Mouse (Mus musculus): ENCODE data around the gene Rora. TPM values are rescaled to one million over a fixed set of nuclear protein-coding genes. Genes with fewer than 3 reads are reported as not detected.

Rora gene
- polyA plus RNA-seq, 1 experiment from 2014 or later: 6.1 TPM

DNA sequence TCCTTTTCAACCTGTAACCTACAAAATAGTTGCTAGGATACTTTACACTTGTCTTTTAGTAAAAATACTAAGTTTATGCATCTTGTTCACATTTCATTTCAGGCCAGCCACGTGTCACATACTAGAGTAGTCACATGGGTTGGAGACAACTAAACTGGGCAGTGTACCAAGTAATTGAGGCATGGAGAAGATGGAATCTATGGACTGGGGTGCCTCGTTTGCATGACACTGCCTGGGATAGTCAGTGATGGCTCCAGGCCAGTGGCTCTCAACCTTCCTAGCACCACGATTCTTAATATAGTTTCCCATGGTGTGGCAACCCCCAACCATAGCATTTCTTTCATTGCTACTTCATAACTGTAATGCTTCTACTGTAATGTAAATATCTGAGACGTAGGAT is 198.6 kb downstream of the Rora start:
- H3K4me1 ChIP-seq: peaks cover 4% of the 10 kb centered on the region
- no peak for ATAC-seq (ENCODE audit: extremely low read depth, insufficient number of reproducible peaks, low FRiP score, low TSS enrichment)

DNA sequence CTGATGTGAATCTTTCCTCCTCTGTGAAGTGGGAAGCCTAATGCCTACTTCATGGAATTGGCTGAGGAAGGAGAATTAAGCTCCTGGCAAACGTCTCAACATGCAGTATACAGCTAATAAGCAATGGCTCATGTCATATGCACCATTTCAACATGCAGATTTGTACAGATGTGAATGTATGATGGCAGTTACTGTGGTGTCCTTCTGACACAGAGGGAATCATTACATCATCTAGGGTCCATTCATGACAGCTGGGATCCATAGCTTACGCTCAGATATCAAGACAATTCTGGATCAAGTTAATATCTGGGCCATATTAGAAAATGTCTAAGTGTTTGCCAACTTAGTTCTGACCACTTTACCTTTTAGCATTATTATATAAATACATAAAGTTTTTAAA is 199.3 kb downstream of the Rora start:
- H3K36me3 ChIP-seq: no peaks in the 10 kb centered on the region
- no peak overlapping the region for H3K4me3 ChIP-seq
- WGBS: 78% methylated on average over 2 of the region's 2 CpGs
- H3K4me1 ChIP-seq: peaks cover 4% of the 10 kb centered on the region
- no peak overlapping the region for H3K4me2 ChIP-seq
- no peaks in the 10 kb centered on the region for H3K27me3 ChIP-seq (replicated peaks)
- ATAC-seq (ENCODE audit: extremely low read depth, insufficient number of reproducible peaks, low FRiP score, low TSS enrichment): no peak
- H3K9me3 ChIP-seq: no peaks in the 10 kb centered on the region
- no peak overlapping the region for H3K27ac ChIP-seq (replicated peaks)
- H3K9ac ChIP-seq: no peak overlapping the region

More for the DNA sequence above, 198.6 kb downstream of the Rora start:
- Histone ChIP-seq H3K27me3 (replicated peaks) (no peaks in the 10 kb centered on the region), H3K27ac (replicated peaks) (no peak overlapping the region), H3K4me3 (no peak overlapping the region), H3K9ac (no peak overlapping the region), H3K9me3 (no peaks in the 10 kb centered on the region), H3K4me2 (no peak overlapping the region), H3K36me3 (no peaks in the 10 kb centered on the region)
- WGBS: 46% methylated on average over 4 of the region's 4 CpGs

DNA sequence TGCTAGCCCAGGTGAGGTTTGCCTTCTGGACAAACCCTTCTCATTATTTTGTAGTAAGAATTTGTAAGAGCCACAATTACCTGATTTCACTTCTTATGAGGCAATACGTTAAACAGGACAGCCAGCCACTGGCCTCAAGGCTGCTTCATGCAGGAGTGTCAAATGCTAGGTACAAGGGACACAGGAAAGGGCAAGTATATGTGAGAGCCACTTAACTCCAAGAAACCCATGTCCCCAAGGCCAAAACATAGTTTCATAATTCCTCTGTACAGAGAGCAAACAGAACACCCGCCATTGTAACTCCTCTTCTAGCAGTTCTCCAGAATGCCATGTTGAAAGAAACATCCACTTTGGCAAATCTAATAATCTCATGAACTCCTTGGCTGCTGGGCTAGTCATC is 205.9 kb downstream of the Rora start:
- ATAC-seq (ENCODE audit: extremely low read depth, insufficient number of reproducible peaks, low FRiP score, low TSS enrichment): no peak
- Histone ChIP-seq H3K36me3 (peaks cover 3% of the 10 kb centered on the region; the same call in 1 of the 2 replicates), H3K4me2 (no peak overlapping the region), H3K4me1 (no peaks in the 10 kb centered on the region), H3K27ac (replicated peaks) (no peak overlapping the region), H3K9me3 (peaks cover 11% of the 10 kb centered on the region), H3K4me3 (no peak overlapping the region), H3K9ac (no peak overlapping the region), H3K27me3 (replicated peaks) (no peaks in the 10 kb centered on the region)
- 74% methylated on average over 2 of the region's 2 CpGs for WGBS

DNA sequence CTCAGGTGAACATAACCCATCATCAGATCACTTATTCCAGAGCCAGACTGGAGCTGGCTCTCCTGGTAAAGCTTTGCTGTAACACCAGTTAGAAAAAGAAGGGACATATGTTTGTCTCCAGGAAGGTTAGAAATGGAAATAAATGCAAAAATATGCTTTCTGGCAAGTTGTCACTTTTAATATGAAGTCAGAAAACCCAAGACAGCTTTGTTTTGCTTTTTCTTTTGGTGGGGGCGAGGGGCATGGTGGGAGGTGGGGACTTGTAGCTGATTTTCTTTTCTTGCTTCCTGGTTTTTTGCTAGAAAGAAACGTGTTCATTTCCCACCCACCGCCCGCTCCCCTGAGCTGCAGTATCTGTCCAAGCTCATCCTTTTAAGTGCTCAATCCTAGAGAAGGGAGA is 212.7 kb downstream of the Rora start:
- H3K9me3 ChIP-seq: peaks cover 11% of the 10 kb centered on the region
- ATAC-seq (ENCODE audit: extremely low read depth, insufficient number of reproducible peaks, low FRiP score, low TSS enrichment): no peak
- WGBS: 63% methylated on average over 4 of the region's 4 CpGs
- no peak overlapping the region for H3K4me3 ChIP-seq
- no peaks in the 10 kb centered on the region for H3K4me1 ChIP-seq
- H3K36me3 ChIP-seq: peaks cover 3% of the 10 kb centered on the region; the same call in 1 of the 2 replicates
- H3K27me3 ChIP-seq (replicated peaks): no peaks in the 10 kb centered on the region
- no peak overlapping the region for H3K4me2 ChIP-seq
- H3K9ac ChIP-seq: no peak overlapping the region
- no peak overlapping the region for H3K27ac ChIP-seq (replicated peaks)

DNA sequence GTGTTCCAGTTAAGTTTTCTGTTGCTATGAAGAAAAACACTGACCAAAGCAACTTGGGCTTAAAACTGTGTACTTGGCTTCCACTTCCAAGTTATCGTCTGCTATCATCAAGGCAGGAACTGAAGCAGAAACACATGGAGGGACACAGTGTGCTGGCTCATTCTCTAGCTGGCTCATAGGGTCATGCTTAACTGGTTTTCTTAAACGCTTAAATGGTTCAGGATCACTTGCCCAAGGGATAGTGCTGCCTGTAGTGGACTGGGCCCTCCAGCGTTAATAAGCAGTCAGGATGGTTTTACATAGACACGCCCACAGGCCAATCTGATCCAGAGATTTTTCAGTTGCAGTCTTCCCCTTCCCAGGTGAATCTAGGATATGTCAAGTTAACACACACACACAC is 220.3 kb downstream of the Rora start:
- Histone ChIP-seq H3K27me3 (replicated peaks) (no peaks in the 10 kb centered on the region), H3K9ac (no peak overlapping the region), H3K4me1 (peaks cover 8% of the 10 kb centered on the region), H3K4me2 (no peak overlapping the region), H3K27ac (replicated peaks) (no peak overlapping the region), H3K4me3 (no peak overlapping the region), H3K36me3 (no peaks in the 10 kb centered on the region), H3K9me3 (no peaks in the 10 kb centered on the region)
- ATAC-seq (ENCODE audit: extremely low read depth, insufficient number of reproducible peaks, low FRiP score, low TSS enrichment): no peak
- WGBS: 84% methylated on average over 4 of the region's 4 CpGs

DNA sequence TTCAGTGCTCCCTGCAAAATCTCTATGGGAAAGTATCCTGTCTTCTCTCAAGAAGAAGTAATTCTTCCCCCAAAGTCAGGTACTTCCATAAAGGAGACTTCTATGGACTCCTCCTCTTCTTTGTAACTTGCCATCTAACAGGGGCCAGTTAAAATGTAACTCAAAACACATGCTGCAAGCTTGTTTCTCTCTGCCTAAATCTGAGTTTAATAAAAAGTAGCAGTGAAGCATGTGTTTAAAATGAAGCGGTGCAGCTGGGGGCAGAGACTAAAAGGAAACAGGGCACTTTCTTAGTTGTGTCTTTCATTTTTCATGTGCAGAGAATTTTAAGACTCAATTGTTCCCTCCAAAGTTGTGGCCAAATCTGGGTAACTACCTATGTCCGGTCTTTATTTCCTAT is 221.0 kb downstream of the Rora start:
- Histone ChIP-seq H3K36me3 (no peaks in the 10 kb centered on the region), H3K4me2 (no peak overlapping the region), H3K27ac (replicated peaks) (no peak overlapping the region), H3K9me3 (no peaks in the 10 kb centered on the region), H3K9ac (no peak overlapping the region), H3K27me3 (replicated peaks) (no peaks in the 10 kb centered on the region), H3K4me1 (peaks cover 8% of the 10 kb centered on the region), H3K4me3 (no peak overlapping the region)
- no peak for ATAC-seq (ENCODE audit: extremely low read depth, insufficient number of reproducible peaks, low FRiP score, low TSS enrichment)
- 85% methylated on average over 2 of the region's 2 CpGs for WGBS

DNA sequence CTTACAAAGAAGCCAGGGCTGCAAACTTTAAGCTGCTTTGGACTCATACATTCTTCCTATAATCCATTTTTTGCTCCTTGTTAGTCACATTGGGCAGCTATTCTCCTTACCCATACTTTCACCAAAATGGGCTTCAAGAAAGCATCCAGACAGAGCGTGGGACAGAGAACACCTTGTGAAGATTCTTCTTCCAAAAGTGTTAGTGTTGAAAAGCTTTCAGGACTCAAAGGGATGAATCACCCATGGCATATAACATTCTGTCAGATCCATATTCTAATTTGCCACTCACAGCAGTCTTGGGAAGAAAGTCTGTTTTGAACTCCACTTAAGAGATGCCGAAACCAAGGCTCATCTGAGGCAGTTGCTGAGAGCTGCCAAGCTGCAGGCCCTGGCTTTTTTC is 222.2 kb downstream of the Rora start:
- 71% methylated on average over 2 of the region's 2 CpGs for WGBS

DNA sequence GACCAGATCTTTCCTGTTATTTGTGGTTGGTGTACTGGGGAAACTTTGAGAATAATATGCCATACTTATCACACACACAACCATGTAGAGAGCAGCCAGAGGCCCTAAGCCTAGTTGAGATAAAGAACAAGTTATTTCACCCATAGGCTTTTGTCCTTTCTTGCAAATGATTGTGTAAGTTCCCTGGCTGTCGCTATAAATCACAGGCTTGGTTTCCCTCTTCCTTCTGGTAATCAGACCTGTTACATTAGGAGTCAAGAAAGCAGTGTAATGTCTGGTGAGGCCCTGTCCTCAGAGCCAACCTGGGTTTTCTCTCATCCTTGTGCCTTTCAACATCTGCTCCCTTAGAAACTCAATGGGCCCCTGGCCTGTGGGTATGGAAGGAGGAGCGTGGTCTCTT is 222.7 kb downstream of the Rora start:
- H3K4me2 ChIP-seq: no peak overlapping the region
- H3K27me3 ChIP-seq (replicated peaks): no peaks in the 10 kb centered on the region
- H3K9ac ChIP-seq: no peak overlapping the region
- no peak overlapping the region for H3K27ac ChIP-seq (replicated peaks)
- H3K4me3 ChIP-seq: no peak overlapping the region
- peaks cover 13% of the 10 kb centered on the region for H3K4me1 ChIP-seq
- no peaks in the 10 kb centered on the region for H3K36me3 ChIP-seq
- ATAC-seq (ENCODE audit: extremely low read depth, insufficient number of reproducible peaks, low FRiP score, low TSS enrichment): no peak
- H3K9me3 ChIP-seq: no peaks in the 10 kb centered on the region
- 68% methylated on average over 2 of the region's 2 CpGs for WGBS

More for the DNA sequence above, 222.2 kb downstream of the Rora start:
- Histone ChIP-seq H3K27ac (replicated peaks) (no peak overlapping the region), H3K4me1 (peaks cover 8% of the 10 kb centered on the region), H3K4me2 (no peak overlapping the region), H3K9ac (no peak overlapping the region), H3K9me3 (no peaks in the 10 kb centered on the region), H3K4me3 (no peak overlapping the region), H3K36me3 (no peaks in the 10 kb centered on the region), H3K27me3 (replicated peaks) (no peaks in the 10 kb centered on the region)
- ATAC-seq (ENCODE audit: extremely low read depth, insufficient number of reproducible peaks, low FRiP score, low TSS enrichment): no peak

DNA sequence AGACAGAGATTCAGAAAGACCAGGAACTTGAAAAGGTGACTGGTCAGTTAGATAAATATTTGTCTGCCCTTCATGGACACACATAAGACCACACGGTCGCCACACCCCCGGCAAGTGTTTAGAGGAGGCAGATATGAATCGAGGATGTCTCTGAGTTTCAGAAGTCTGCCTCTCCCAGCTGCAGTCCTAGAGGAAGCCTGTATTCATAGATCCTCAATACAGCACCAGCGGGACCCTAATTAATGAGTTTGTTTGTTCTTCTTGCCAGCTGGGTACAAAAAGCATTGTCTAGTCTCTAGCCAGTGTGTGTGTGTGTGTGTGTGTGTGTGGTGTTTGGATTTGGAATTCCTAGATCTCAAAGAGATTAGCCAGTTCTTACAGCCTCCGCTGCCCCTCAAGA is 228.3 kb downstream of the Rora start:
- Histone ChIP-seq H3K36me3 (no peaks in the 10 kb centered on the region), H3K4me1 (peaks cover 33% of the 10 kb centered on the region), H3K4me3 (no peak overlapping the region), H3K27ac (replicated peaks) (no peak overlapping the region), H3K9ac (no peak overlapping the region), H3K27me3 (replicated peaks) (no peaks in the 10 kb centered on the region), H3K4me2 (no peak overlapping the region), H3K9me3 (no peaks in the 10 kb centered on the region)
- ATAC-seq (ENCODE audit: extremely low read depth, insufficient number of reproducible peaks, low FRiP score, low TSS enrichment): no peak
- WGBS: 63% methylated on average over 6 of the region's 6 CpGs

DNA sequence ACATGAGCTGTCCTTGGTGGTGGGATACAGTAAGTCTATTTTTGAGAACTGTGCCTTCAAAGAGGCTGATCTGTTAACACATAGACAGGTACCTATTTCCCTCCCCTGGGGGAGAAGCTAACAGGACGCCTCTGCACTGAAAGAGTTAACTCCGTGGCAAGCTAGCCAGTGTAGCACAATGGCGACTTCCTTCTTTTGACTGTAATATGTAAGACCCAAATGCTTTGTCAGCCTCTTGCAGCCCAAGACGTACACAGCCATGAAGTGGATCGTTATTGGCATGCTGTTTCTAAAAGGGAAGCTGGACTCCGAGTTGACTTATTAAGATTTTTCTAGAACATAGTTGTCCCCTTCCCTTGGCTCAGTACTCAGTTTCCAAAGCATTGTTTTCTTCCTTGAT is 229.4 kb downstream of the Rora start:
- ATAC-seq (ENCODE audit: extremely low read depth, insufficient number of reproducible peaks, low FRiP score, low TSS enrichment): no peak
- no peaks in the 10 kb centered on the region for H3K27me3 ChIP-seq (replicated peaks)
- 64% methylated on average over 6 of the region's 6 CpGs for WGBS
- H3K36me3 ChIP-seq: no peaks in the 10 kb centered on the region
- no peak overlapping the region for H3K27ac ChIP-seq (replicated peaks)
- no peak overlapping the region for H3K4me3 ChIP-seq
- no peak overlapping the region for H3K4me2 ChIP-seq
- no peaks in the 10 kb centered on the region for H3K9me3 ChIP-seq
- H3K9ac ChIP-seq: no peak overlapping the region
- H3K4me1 ChIP-seq: peaks cover 33% of the 10 kb centered on the region

DNA sequence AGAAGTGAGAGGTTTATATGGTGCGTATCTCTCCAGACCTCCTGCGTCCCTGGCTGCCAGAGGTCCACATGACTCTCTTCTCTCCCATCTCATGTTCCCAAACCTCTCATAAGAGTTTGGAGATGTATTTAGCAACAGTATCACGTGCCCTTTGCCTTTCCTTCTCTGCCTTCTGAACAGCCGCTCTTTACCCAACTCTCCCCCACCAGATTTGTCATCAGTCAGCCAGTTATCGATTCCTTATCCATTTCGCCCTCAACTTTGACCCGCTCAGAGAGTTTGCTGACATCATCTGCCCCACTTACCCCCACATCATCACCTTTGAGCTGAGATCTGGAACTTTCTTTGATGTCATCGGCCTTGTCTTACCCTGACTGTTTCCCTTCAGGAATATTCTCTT is 230.1 kb downstream of the Rora start:
- Histone ChIP-seq H3K9ac (no peak overlapping the region), H3K27me3 (replicated peaks) (no peaks in the 10 kb centered on the region), H3K9me3 (no peaks in the 10 kb centered on the region), H3K4me3 (no peak overlapping the region), H3K36me3 (no peaks in the 10 kb centered on the region), H3K4me1 (peaks cover 36% of the 10 kb centered on the region), H3K4me2 (no peak overlapping the region), H3K27ac (replicated peaks) (no peak overlapping the region)
- WGBS: 39% methylated on average over 8 of the region's 8 CpGs
- ATAC-seq (ENCODE audit: extremely low read depth, insufficient number of reproducible peaks, low FRiP score, low TSS enrichment): no peak

DNA sequence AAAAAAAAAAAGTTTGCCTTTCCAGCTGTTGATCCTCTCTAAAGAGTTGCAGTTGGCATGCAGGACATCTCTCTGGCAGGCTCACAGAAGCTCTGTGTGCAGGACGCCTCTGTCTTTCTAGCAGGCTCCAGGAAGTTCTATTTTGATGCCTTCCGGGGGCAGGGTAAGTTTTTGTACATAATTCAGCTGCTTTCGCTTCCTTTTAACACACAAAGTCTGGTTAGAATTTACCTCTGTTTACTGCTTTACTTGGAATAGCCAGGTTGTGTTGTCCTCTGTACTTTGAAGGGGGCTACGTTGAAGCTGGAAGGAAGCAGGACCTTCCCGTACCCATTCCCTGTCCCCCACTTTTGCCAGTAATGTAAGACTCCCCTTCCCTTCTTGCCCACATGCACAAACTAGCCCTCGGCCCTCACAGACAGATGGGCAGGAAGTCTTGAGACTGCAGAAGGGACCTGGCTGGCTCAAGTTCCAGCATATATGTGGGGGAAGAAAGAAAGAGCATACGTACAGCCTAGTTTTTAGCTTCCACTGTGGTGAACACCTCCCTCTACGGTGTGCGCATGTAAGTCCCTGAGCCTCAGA is 231.0 kb downstream of the Rora start:
- Histone ChIP-seq H3K4me1 (peaks cover 36% of the 10 kb centered on the region), H3K9ac (no peak overlapping the region), H3K27me3 (replicated peaks) (no peaks in the 10 kb centered on the region), H3K36me3 (no peaks in the 10 kb centered on the region), H3K4me3 (no peak overlapping the region), H3K9me3 (no peaks in the 10 kb centered on the region), H3K4me2 (no peak overlapping the region), H3K27ac (replicated peaks) (no peak overlapping the region)
- no peak for ATAC-seq (ENCODE audit: extremely low read depth, insufficient number of reproducible peaks, low FRiP score, low TSS enrichment)
- 64% methylated on average over 9 of the region's 9 CpGs for WGBS

Measured in heart, embryonic 13.5 days (tissue).